Mouse (Mus musculus): ENCODE data around the gene Wdr41.

DNA sequence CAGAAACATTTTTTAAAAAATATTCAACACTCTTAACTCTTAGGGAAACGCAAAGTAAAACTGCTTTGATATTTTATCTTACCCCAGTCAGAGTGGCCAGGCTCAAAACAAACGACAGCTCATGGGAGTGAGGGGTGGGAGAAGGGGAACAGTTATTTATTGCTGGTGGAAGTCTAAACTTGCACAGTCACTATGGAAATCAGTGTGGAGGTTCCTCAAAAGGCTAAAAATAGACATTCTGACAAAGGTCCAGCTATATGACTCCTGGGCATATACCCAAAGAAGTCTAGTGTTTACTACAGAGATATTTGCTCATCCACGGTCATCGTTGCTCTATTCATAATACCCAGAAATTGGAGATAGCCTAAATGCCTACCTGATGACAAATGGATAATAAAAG lies 62.1 kb downstream of the Wdr41 start:
- TF ChIP-seq CTCF (IDR thresholded peaks at IDR 0.05; ENCODE audit: low read depth) = no peak
- no peak for TF ChIP-seq EP300 (IDR thresholded peaks at IDR 0.05; ENCODE audit: low read depth)

Data from liver, postnatal 0 days (tissue).